Mouse (Mus musculus) forebrain, embryonic 15.5 days (tissue): ENCODE data around the gene Olfr985. TPM values are rescaled to one million over a fixed set of nuclear protein-coding genes. Genes with fewer than 3 reads are reported as not detected.

Source experiments
- ATAC-seq: fragments of 200-750 bp; cut with Nextera tagmentation; replicated peaks from 2 replicates; pipeline ENCODE4 v1.8.0; 2017; ENCODE audit warnings: mild to moderate bottlenecking, moderate TSS enrichment, moderate library complexity
- H3K27ac ChIP-seq: fragments of 300-500 bp; sonication (generic); replicated peaks from 2 replicates; pipeline ENCODE4 v1.5.1; 2015; ENCODE audit warnings: mild to moderate bottlenecking, inconsistent platforms
- H3K27me3 ChIP-seq: fragments of 300-500 bp; sonication (generic); 2 replicates; pipeline ENCODE4 v1.6.1; 2015; ENCODE audit warnings: inconsistent platforms
- H3K36me3 ChIP-seq: fragments of 300-500 bp; sonication (generic); 2 replicates; pipeline ENCODE4 v1.6.1; 2015; ENCODE audit warnings: mild to moderate bottlenecking, inconsistent platforms
- H3K4me1 ChIP-seq: fragments of 300-500 bp; sonication (generic); 2 replicates; pipeline ENCODE4 v1.6.1; 2015; ENCODE audit warnings: inconsistent platforms
- H3K4me2 ChIP-seq: fragments of 300-500 bp; sonication (generic); replicated peaks from 2 replicates; pipeline ENCODE4 v1.6.1; 2015; ENCODE audit warnings: mild to moderate bottlenecking, inconsistent platforms
- H3K4me3 ChIP-seq: fragments of 300-500 bp; sonication (generic); 2 replicates; pipeline ENCODE4 v1.5.1; 2015; ENCODE audit warnings: mild to moderate bottlenecking, inconsistent platforms
- H3K9ac ChIP-seq: fragments of 300-500 bp; sonication (generic); replicated peaks from 2 replicates; pipeline ENCODE4 v1.6.1; 2015; ENCODE audit warnings: mild to moderate bottlenecking, inconsistent platforms
- H3K9me3 ChIP-seq: fragments of 300-500 bp; sonication (generic); 2 replicates; pipeline ENCODE4 v1.6.1; 2016; ENCODE audit warnings: inconsistent platforms
- WGBS: fragments of 180-500 bp; shearing (Covaris S2); methylation state at CpG from one replicate; pipeline ENCODE4 v1.1.7; 2015; ENCODE audit warnings: mixed read lengths; 5-methylcytosine and 5-hydroxymethylcytosine counted together
- polyA plus RNA-seq: library from polyadenylated mRNA; unstranded; fragments of >200 nt; fragmentation: Nextera tagmentation; extraction: Ambion mirVana; gene quantifications from 2 replicates; pipeline ENCODE4 v1.2.1, GENCODE M21; 2015

The Olfr985 gene
- polyA plus RNA-seq, 1 experiment from 2014 or later: not detected

DNA sequence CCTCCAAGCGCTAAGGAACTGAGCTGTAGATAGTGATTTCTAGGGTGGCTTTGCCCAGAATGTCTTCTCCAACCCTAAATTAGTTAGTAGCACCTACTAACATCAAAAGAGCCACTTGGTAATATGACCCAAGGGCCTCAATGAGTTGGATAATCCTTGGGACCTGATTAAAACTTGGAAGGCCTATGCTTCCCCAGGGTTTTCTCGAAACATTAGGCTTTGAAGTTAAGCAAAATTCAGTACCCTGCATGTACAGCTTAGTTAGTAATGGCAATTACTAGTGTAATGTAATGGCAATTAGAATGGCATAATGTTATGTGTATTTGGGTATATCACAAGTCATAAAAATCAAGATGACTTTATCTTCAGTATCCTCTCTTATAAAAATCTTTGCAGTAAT, 36.5 kb downstream of the Olfr985 start, which contains the start of gene Olfr983:
Gene Olfr983, minus strand, starts transcription at position 101 of the 400 bp plus-strand sequence.
- H3K4me1 ChIP-seq: no peaks in the 10 kb centered on the region
- no peak within 1 kb of the TSS for H3K4me2 ChIP-seq
- no peak for ATAC-seq
- H3K27ac ChIP-seq: no peak within 1 kb of the TSS
- H3K4me3 ChIP-seq: no peak within 1 kb of the TSS
- H3K9me3 ChIP-seq: no peaks in the 10 kb centered on the region
- H3K9ac ChIP-seq: no peak within 1 kb of the TSS
- H3K36me3 ChIP-seq: no peaks in the 10 kb centered on the region
- 83% methylated on average over 2 of the region's 2 CpGs for WGBS
- H3K27me3 ChIP-seq: no peaks in the 10 kb centered on the region

Other genes starting within 250 kb of the Olfr985 start
- gene Olfr229, start 222.8 kb downstream of the Olfr985 start, polyA plus RNA-seq: not detected in 2 replicates
- gene Olfr974, start 192.7 kb downstream of the Olfr985 start, polyA plus RNA-seq: not detected in 2 replicates
- not detected in 2 replicates for gene Olfr975, start 178.1 kb downstream of the Olfr985 start, polyA plus RNA-seq
- gene Olfr976, start 169.1 kb downstream of the Olfr985 start, polyA plus RNA-seq: not detected in 2 replicates
- gene Olfr978, start 138.1 kb downstream of the Olfr985 start, polyA plus RNA-seq: not detected in 2 replicates
- gene Olfr979, start 126.7 kb downstream of the Olfr985 start, polyA plus RNA-seq: not detected in 2 replicates
- gene Olfr980, start 120.6 kb downstream of the Olfr985 start, polyA plus RNA-seq: not detected in 2 replicates
- gene Olfr981, start 108.7 kb downstream of the Olfr985 start, polyA plus RNA-seq: not detected in 2 replicates
- not detected in 2 replicates for gene Olfr982, start 56.4 kb downstream of the Olfr985 start, polyA plus RNA-seq
- gene Olfr983, start 36.6 kb downstream of the Olfr985 start, polyA plus RNA-seq: not detected in 2 replicates
- not detected in 2 replicates for gene Olfr984, start 16.0 kb downstream of the Olfr985 start, polyA plus RNA-seq
- not detected in 2 replicates for gene Tmem225, start 17.9 kb upstream of the Olfr985 start, polyA plus RNA-seq
- not detected in 2 replicates for gene Olfr986, start 50.7 kb upstream of the Olfr985 start, polyA plus RNA-seq
- 9.9 and 10.8 TPM in 2 replicates for gene Zfp202, start 62.1 kb upstream of the Olfr985 start, polyA plus RNA-seq
- gene Scn3b, start 139.0 kb upstream of the Olfr985 start, polyA plus RNA-seq: 89.7 and 90.5 TPM in 2 replicates